Mouse (Mus musculus): Measurements from ENCODE around the gene St3gal2.
"Not testable (repeated sequence)": the region's sequence is repeated elsewhere in the genome, so short reads cannot be mapped to it uniquely, and the experiment has no call there.

St3gal2 gene

DNA sequence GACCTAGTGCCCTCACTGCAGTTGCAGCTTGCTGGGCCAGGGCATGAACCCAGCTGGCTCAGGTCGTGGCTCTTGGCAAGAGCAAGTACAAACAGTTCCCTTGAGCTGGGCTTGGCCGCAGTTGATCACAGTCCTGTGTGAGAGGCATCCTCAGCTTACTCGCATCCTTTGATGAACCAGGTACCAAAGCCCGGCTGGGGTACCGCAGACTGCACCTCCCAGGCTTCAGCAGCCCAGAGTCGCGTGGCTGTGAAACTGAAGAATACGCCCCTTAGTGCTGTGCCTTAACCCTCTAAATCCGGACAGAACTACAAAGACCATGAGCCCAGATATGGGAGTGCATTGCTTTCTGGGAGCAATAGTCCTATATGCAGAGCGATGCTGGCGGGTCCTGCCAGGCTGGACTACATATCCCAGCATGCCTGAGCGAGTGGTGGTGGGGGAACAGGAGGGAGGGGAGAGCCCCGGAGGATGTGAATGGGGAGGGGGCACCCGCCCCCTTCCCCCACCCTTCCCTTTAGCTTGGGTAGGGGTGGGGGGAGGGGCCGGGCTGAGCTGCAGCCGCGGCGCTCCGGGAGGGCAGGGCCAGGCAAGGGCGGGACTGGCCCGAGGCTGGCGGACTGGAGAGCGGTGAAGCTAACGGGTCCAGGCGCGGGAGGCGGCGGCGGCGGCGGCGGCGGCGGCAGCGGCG lies at the start of gene St3gal2:
Gene St3gal2, plus strand, starts transcription at position 582 of the 691 bp plus-strand sequence.
- in situ Hi-C loops (cut with MboI, MseI) = no loop called here

GRCm38 (mm10) chr8:110870501-110870900 lies 49.2 kb upstream of the St3gal2 start:
- in situ Hi-C loops (cut with MboI, MseI) = no loop called here

GRCm38 (mm10) chr8:110877862-110878261 lies 41.9 kb upstream of the St3gal2 start:
- in situ Hi-C loops (cut with MboI, MseI) = no loop called here

- in situ Hi-C loops (cut with MboI, MseI) = no loop called here
These were observed 37.9 kb upstream of the St3gal2 start for GRCm38 (mm10) chr8:110881741-110882310.

GRCm38 (mm10) chr8:110883824-110884223 lies 35.9 kb upstream of the St3gal2 start:
- in situ Hi-C loops (cut with MboI, MseI) = no loop called here

- in situ Hi-C loops (cut with MboI, MseI) = no loop called here
These were observed 33.1 kb upstream of the St3gal2 start for GRCm38 (mm10) chr8:110886634-110887033.

- in situ Hi-C loops (cut with MboI, MseI) = no loop called here
These were observed 32.2 kb upstream of the St3gal2 start for GRCm38 (mm10) chr8:110887551-110887950.

- in situ Hi-C loops (cut with MboI, MseI) = no loop called here
These were observed 31.3 kb upstream of the St3gal2 start for GRCm38 (mm10) chr8:110888441-110888840.

DNA sequence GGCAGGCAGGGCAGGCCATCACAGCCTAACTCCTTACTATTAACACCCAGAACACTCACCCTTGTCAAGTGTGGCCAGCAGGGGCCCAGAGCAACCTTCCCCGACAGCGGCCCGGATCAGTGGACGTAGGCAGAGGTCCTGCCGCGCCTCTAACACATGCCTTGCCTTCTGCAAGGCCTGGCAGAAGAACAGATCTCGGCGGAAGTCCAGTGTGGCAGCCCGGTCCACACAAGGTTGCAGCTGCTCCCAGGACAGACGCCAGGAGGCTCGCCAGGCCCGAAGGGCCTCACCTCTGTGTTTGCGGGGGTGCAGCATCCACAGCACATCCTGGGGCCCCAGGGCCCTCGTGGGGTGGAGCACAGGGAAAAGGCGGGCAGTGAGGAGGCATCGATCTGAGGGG lies 30.9 kb upstream of the St3gal2 start:
- in situ Hi-C loops (cut with MboI, MseI) = no loop called here

GRCm38 (mm10) chr8:110889904-110890470 lies 29.7 kb upstream of the St3gal2 start:
- in situ Hi-C loops (cut with MboI, MseI) = no loop called here

- in situ Hi-C loops (cut with MboI, MseI) = no loop called here
These were observed 27.7 kb upstream of the St3gal2 start for GRCm38 (mm10) chr8:110892040-110892439.

DNA sequence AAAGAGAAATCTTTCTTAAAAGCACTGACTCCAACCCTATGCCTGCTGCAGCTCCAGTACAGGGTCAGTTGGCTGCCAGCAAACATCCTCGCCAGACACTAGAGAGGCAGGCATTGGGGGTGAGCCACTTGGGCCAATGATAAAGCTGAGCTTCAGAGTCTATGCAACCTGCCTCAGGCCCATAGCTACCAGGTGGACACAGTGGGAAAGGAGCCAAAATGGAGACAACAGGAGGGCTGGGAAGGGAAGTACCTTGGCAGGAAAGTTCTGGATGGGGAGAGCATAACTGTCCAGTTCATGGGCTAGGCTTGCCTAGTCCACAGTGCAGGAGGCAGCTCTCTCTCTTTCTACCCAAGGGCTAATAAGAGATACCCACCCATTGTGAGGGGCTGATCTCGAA lies 26.8 kb upstream of the St3gal2 start:
- in situ Hi-C loops (cut with MboI, MseI) = no loop called here

- in situ Hi-C loops (cut with MboI, MseI) = no loop called here
These were observed 24.9 kb upstream of the St3gal2 start for GRCm38 (mm10) chr8:110894851-110895250.

GRCm38 (mm10) chr8:110895254-110895653 lies 24.5 kb upstream of the St3gal2 start:
- in situ Hi-C loops (cut with MboI, MseI) = no loop called here

DNA sequence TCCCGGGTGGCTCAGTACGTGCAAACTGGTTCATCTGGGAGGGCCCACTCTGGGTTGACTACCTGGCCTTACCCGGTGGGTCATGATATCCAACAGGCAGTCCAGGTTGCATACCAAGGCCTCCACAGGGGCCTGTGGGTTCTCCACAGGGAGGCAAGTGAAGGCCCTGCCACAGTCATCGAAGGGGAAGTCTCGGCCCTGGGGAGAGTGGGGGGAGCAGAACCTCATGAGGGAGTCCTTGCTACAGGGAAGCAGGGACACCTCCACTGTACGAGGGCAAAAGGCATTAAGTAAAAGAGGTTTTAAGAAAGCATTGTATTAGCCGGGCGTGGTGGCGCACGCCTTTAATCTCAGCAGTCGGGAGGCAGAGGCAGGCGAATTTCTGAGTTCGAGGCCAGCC lies 23.9 kb upstream of the St3gal2 start:
- in situ Hi-C loops (cut with MboI, MseI) = no loop called here

- in situ Hi-C loops (cut with MboI, MseI) = no loop called here
These were observed 22.2 kb upstream of the St3gal2 start for GRCm38 (mm10) chr8:110897495-110897894.

GRCm38 (mm10) chr8:110901056-110901455 lies 18.7 kb upstream of the St3gal2 start:
- in situ Hi-C loops (cut with MboI, MseI) = no loop called here

GRCm38 (mm10) chr8:110901839-110902578 lies 17.7 kb upstream of the St3gal2 start, which contains the start of gene Fuk:
TSS of gene Fuk (minus strand) at chr8:110902488.
- in situ Hi-C loops (cut with MboI, MseI) = no loop called here

GRCm38 (mm10) chr8:110902579-110902965 lies 17.1 kb upstream of the St3gal2 start:
- in situ Hi-C loops (cut with MboI, MseI) = no loop called here

- in situ Hi-C loops (cut with MboI, MseI) = no loop called here
These were observed 14.3 kb upstream of the St3gal2 start for GRCm38 (mm10) chr8:110905404-110905803.

- in situ Hi-C loops (cut with MboI, MseI) = no loop called here
These were observed 13.0 kb upstream of the St3gal2 start for GRCm38 (mm10) chr8:110906682-110907081.

DNA sequence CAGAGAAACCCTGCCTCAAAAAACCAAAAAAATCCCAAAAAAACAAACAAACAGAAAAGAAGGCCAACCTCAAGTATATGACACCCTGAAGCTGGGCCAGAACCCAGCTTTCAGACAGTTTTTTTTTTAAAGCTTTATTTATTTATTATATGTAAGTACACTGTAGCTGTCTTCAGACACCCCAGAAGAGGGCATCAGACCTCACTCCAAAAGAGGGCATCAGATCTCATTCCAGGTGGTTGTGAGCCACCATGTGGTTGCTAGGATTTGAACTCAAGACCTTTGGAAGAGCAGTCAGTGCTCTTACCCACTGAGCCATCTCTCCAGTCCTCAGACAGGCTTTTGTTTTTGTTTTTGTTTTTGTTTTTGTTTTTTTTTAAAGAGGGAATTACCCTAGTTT lies 9.9 kb upstream of the St3gal2 start:
- in situ Hi-C loops (cut with MboI, MseI) = not testable (repeated sequence)
